Mouse (Mus musculus) liver, embryonic 14.5 days (tissue): ENCODE results near the gene Nfasc. TPM values are rescaled to one million over a fixed set of nuclear protein-coding genes. Genes with fewer than 3 reads are reported as not detected.

ENCODE experiments used
- ATAC-seq: fragments of 200-750 bp; cut with Nextera tagmentation; 2 replicates; pipeline ENCODE4 v1.8.0; 2017; ENCODE audit warnings: moderate number of reproducible peaks, mild to moderate bottlenecking, moderate library complexity; ENCODE audit not compliant: insufficient read depth
- DNase-seq, 3 experiments: peaks; one replicate each; pipeline ENCODE4 v3.0.0-alpha.2; 2012 to 2013; ENCODE audit warnings: low read depth in 3 of 3, low spot score in 3 of 3
- H3K27ac ChIP-seq: fragments of 300-500 bp; sonication (generic); 2 replicates; pipeline ENCODE4 v1.5.1; 2014; ENCODE audit warnings: moderate library complexity, mild to moderate bottlenecking, control low read depth, inconsistent platforms
- H3K27me3 ChIP-seq: fragments of 300-500 bp; sonication (generic); 2 replicates; pipeline ENCODE4 v1.6.1; 2014; ENCODE audit warnings: mild to moderate bottlenecking, low read length, moderate library complexity; ENCODE audit not compliant: control insufficient read depth, insufficient read depth
- H3K36me3 ChIP-seq: fragments of 300-500 bp; sonication (generic); replicated peaks from 2 replicates; pipeline ENCODE4 v1.6.1; 2014; ENCODE audit warnings: low read depth; ENCODE audit not compliant: control insufficient read depth, insufficient read depth
- H3K4me1 ChIP-seq, 2 experiments: fragments of 200-500 bp in 1 of 2; fragments of 300-500 bp in 1 of 2; sonication (generic) in 1 of 2; replicated peaks; 2 replicates each; pipeline ENCODE4 v1.6.1; 2012 to 2014; ENCODE audit warnings: antibody characterized with exemption in 1 of 2, inconsistent platforms in 1 of 2, low read length in 1 of 2; ENCODE audit not compliant: control insufficient read depth in 2 of 2, insufficient read depth in 2 of 2
- H3K4me2 ChIP-seq: fragments of 300-500 bp; sonication (generic); 2 replicates; pipeline ENCODE4 v1.6.1; 2014; ENCODE audit warnings: low read depth, mild to moderate bottlenecking, control low read depth, moderate library complexity
- H3K4me3 ChIP-seq, 2 experiments: fragments of 200-500 bp in 1 of 2; fragments of 300-500 bp in 1 of 2; sonication (generic) in 1 of 2; 2 replicates each; pipeline ENCODE4 v1.5.1; 2012 to 2014; ENCODE audit warnings: low read depth in 2 of 2, low read length in 2 of 2, mild to moderate bottlenecking in 2 of 2, control low read depth in 1 of 2, inconsistent platforms in 1 of 2, moderate library complexity in 1 of 2; ENCODE audit not compliant: insufficient read depth in 1 of 2
- H3K9ac ChIP-seq: fragments of 300-500 bp; sonication (generic); replicated peaks from 2 replicates; pipeline ENCODE4 v1.6.1; 2014; ENCODE audit warnings: mild to moderate bottlenecking, control low read depth, moderate library complexity
- H3K9me3 ChIP-seq: fragments of 300-500 bp; sonication (generic); 2 replicates; pipeline ENCODE4 v1.6.1; 2016; ENCODE audit warnings: low read length, mixed read lengths; ENCODE audit not compliant: control insufficient read depth
- CTCF ChIP-seq: IDR thresholded peaks from 2 replicates; pipeline ENCODE4 v1.5.1; 2016; ENCODE audit warnings: antibody characterized with exemption, low read depth, control low read depth
- EP300 ChIP-seq: IDR thresholded peaks from 2 replicates; pipeline ENCODE4 v1.6.1; 2016; ENCODE audit warnings: antibody characterized with exemption, low read depth
- WGBS: fragments of 180-500 bp; shearing (Covaris S2); extraction: QIAGEN DNeasy Blood & Tissue Kit; methylation state at CpG from one replicate; pipeline ENCODE4 v1.1.7; 2014; ENCODE audit not compliant: insufficient replicate concordance; 5-methylcytosine and 5-hydroxymethylcytosine counted together
- polyA plus RNA-seq, 2 experiments: library from polyadenylated mRNA; depleted of rRNA in 1 of 2; stranded (reverse) in 1 of 2; unstranded in 1 of 2; fragments of >200 nt; fragmentation: Nextera tagmentation in 1 of 2; extraction: Ambion mirVana in 1 of 2; gene quantifications; 2 replicates each; pipeline versions ENCODE4 v1.2.1 to v1.2.3; 2012 to 2014

Gene Nfasc
- polyA plus RNA-seq, 2 experiments = 0.01 to 0.05 TPM

DNA sequence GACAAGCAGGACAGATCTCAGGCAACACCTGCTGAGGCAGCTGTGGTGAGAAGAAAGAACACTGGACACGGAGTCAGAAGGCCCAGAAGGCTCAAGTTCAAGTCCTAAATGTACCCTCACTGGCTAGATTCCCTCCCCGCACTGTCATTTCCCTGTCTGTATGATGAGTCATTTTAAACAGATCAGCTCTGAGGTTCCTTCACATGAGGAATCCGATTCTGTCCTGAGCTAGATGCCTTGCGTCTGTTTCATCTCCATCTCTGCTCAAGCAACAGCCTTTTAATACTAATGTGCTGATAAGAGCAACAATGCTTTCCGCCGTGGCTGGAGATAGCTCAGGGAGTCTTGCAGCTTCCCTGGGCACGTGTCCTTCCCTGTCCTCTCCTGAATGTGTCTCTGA is 175.8 kb downstream of the Nfasc start:
- Histone ChIP-seq H3K27me3 (no peaks in the 10 kb centered on the region), H3K27ac (no peak overlapping the region), H3K4me3 (no peak overlapping the region), H3K9me3 (no peaks in the 10 kb centered on the region), H3K36me3 (no peaks in the 10 kb centered on the region), H3K4me1 (no peaks in the 10 kb centered on the region), H3K4me2 (no peak overlapping the region), H3K9ac (no peak overlapping the region)
- 39% methylated on average over 7 of the region's 7 CpGs for WGBS
- no peak for TF ChIP-seq EP300
- TF ChIP-seq CTCF = no peak
- no peak for ATAC-seq
- DNase-seq = no peak

DNA sequence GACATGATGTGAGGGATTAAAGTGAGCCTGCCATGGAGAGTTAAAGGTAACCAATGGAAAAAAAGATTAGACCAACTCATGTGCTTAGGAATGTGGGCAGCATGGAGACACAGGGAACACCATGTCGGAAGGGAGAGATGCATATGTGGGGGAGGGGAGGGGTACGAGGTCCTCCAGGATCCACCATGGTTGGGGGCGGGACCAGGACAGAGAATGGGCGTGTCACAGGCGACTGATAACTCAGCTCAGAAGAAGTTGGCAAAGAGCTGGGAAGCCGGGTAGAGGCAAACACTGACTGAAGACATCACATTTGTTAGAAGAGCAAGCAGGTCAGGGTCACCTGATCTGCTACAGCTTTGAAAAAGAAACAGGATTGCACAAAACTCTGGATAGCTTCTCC is 176.7 kb downstream of the Nfasc start:
- no peak overlapping the region for H3K9ac ChIP-seq
- no peaks in the 10 kb centered on the region for H3K4me1 ChIP-seq
- H3K4me2 ChIP-seq = no peak overlapping the region
- DNase-seq (no peak), ATAC-seq (no peak)
- 22% methylated on average over 6 of the region's 6 CpGs for WGBS
- no peaks in the 10 kb centered on the region for H3K27me3 ChIP-seq
- no peak for TF ChIP-seq EP300
- no peak for TF ChIP-seq CTCF
- H3K36me3 ChIP-seq = no peaks in the 10 kb centered on the region
- no peaks in the 10 kb centered on the region for H3K9me3 ChIP-seq
- H3K4me3 ChIP-seq = no peak overlapping the region
- H3K27ac ChIP-seq = no peak overlapping the region

DNA sequence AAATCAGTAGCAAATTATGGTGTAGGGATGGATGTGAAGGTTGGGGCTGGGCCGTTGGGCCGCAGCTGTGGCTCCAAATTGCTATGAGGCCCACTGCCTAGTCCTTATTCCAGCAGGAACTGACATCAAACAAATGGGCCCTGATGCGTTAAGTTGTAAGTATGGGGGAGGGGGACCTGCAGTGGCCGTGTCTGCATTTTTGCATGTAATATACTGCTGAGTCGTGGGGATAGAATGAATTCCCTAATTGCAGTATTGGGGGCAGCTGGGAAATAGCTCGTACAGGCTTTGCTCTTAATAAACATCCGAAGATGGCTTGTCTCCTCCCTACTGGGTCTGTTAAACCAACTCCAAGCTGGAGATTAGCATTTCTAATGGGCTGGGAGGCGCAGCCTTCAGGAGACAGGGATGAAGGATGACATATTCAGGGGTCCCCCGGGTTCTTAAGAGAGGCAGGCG is 179.2 kb downstream of the Nfasc start:
- no peaks in the 10 kb centered on the region for H3K9me3 ChIP-seq
- H3K9ac ChIP-seq = no peak overlapping the region
- TF ChIP-seq CTCF (no peak), EP300 (no peak)
- ATAC-seq = no peak
- H3K27me3 ChIP-seq = no peaks in the 10 kb centered on the region
- peaks cover 0 to 2% of the 10 kb centered on the region in 2 experiments; a peak in 2 of 4 replicates for H3K4me1 ChIP-seq
- H3K4me3 ChIP-seq = no peak overlapping the region
- no peak overlapping the region for H3K4me2 ChIP-seq
- H3K27ac ChIP-seq = no peak overlapping the region
- DNase-seq = no peak
- WGBS = 26% methylated on average over 10 of the region's 10 CpGs
- H3K36me3 ChIP-seq = no peaks in the 10 kb centered on the region

DNA sequence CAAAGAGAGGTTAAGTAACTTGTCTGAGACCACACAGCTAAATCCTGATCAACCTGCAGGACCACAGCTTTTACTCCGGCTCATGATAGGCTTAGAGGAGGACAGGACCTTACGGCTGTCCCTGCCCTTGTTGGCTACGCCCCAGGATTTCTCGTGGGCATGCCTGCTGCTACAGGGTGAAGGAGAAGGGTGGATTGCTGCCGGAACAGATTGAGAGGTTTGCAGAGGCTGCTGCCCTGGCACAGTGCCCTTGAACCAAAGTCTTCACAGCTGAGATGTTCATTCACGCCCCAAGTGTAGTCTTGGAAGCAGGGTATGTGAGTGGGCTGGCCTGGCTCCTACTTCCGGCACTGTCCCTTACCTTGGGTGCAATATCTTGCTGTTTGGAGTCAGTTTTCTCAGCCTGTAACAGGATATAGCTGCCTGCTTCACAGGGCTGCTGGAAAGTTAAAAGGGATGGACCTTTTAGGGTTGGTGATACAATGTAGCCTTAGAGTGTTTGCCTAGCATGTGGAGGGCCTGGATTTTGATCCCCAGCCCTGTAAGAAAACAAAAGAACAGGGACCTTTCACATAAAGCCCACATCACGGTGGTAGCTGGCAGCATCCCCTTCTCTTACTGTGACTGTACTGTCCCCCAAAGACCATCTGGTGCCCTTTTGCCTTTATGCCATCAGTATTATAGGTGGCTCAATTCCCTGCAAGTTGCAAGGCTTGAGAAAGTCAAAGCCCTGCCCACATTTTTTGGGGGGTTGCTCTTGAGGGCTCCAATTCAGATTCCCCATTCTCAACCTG is 180.5 kb downstream of the Nfasc start:
- no peak for ATAC-seq

DNA sequence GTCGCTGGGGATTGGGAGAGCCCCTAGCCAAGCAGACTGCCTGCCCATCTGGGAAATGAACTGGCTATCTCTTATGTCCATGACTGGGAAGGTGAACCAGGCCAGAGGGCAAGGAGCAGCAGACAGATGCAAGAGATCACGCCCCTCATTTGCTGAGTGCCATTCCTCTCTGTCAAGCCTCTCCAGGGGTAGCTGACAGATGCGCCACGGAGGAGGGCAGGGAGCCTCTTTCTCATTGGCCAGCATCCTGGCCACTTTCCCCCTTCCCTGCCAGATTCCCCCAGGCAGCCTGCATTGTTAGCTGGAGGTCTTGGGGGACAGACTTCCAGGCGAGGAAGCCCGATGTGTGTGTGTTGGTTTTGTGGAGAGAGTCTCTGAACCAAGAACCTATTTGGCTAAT is 182.6 kb downstream of the Nfasc start:
- Histone ChIP-seq H3K27me3 (no peaks in the 10 kb centered on the region), H3K36me3 (no peaks in the 10 kb centered on the region), H3K27ac (no peak overlapping the region), H3K4me1 (peaks cover 0 to 2% of the 10 kb centered on the region in 2 experiments; a peak in 2 of 4 replicates), H3K4me2 (no peak overlapping the region), H3K9ac (no peak overlapping the region), H3K4me3 (no peak overlapping the region), H3K9me3 (no peaks in the 10 kb centered on the region)
- DNase-seq (no peak), ATAC-seq (no peak)
- 22% methylated on average over 6 of the region's 6 CpGs for WGBS
- no peak for TF ChIP-seq EP300
- no peak for TF ChIP-seq CTCF

More for the DNA sequence above, 180.5 kb downstream of the Nfasc start:
- Histone ChIP-seq H3K4me2 (no peak overlapping the region), H3K4me3 (no peak overlapping the region), H3K9ac (no peak overlapping the region), H3K27ac (no peak overlapping the region), H3K4me1 (peaks cover 0 to 2% of the 10 kb centered on the region in 2 experiments; a peak in 2 of 4 replicates), H3K27me3 (no peaks in the 10 kb centered on the region), H3K9me3 (no peaks in the 10 kb centered on the region), H3K36me3 (no peaks in the 10 kb centered on the region)
- 61% methylated on average over 8 of the region's 8 CpGs for WGBS
- DNase-seq = no peak
- TF ChIP-seq CTCF = no peak
- TF ChIP-seq EP300 = no peak
